Mouse (Mus musculus) E14TG2a.4 (cell line): ENCODE data around the gene Tacr1.
A peak's percentile ranks its signal among the peaks of the same experiment; 100 is the strongest.

ENCODE experiments used
- CTCF ChIP-seq: conservative IDR thresholded peaks from 2 replicates; pipeline ENCODE4 v1.5.1; 2014; ENCODE audit warnings: low read length
- NANOG ChIP-seq: IDR thresholded peaks from 2 replicates; pipeline ENCODE4 v1.6.1; 2014; ENCODE audit warnings: borderline replicate concordance, low read length, mixed read lengths
- POU5F1 ChIP-seq: IDR thresholded peaks from 2 replicates; pipeline ENCODE4 v1.6.1; 2014; ENCODE audit warnings: low read length, borderline replicate concordance

DNA sequence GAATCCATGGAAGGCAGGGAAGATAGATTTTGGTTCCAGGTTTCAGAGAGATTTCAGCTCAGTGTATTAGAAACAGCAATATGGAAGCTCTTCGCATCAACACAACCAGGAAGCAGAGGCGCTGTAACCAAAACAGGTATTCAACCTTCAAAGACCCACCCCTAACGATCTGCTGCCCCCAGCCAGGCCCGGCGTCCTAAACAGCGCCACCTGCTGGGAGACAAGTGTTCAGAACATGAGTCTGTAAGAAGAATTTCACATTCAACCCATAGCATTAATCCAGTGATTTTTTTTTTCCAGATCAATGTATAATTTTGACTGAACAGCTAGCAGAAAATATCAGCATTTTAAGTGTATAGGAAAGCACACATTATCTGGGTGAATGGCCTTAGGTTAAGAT is 26.8 kb downstream of the Tacr1 start:
- peak; percentile 75 for TF ChIP-seq CTCF
- no peak for TF ChIP-seq POU5F1
- no peak for TF ChIP-seq NANOG
